Mouse (Mus musculus) CD4-positive, CD25-positive, alpha-beta regulatory T cell, adult 2 months (primary cell): ENCODE data around the gene Inpp5d.

Source experiments
- DNase-seq: peaks from one replicate; pipeline ENCODE4 v3.0.0-alpha.2; 2012; ENCODE audit warnings: low read depth, low spot score

Gene Inpp5d

GRCm38 (mm10) chr1:87620211-87620668 lies at the start of gene Inpp5d:
TSS of gene Inpp5d (plus strand) at chr1:87620312.
- peak; percentile 84 for DNase-seq

- DNase-seq, result no peak
Measured at GRCm38 (mm10) chr1:87573261-87573660, 46.9 kb upstream of the Inpp5d start.

- no peak for DNase-seq
Measured at GRCm38 (mm10) chr1:87573800-87574215, 46.3 kb upstream of the Inpp5d start, which contains the start of gene Ngef. TSS of gene Ngef (minus strand) at chr1:87573870.

GRCm38 (mm10) chr1:87574353-87574752 lies 45.8 kb upstream of the Inpp5d start:
- no peak for DNase-seq

GRCm38 (mm10) chr1:87574785-87575184 lies 45.3 kb upstream of the Inpp5d start:
- DNase-seq, result no peak

- DNase-seq, result no peak
Measured at GRCm38 (mm10) chr1:87578965-87579364, 41.1 kb upstream of the Inpp5d start.

- no peak for DNase-seq
Measured at GRCm38 (mm10) chr1:87580824-87581223, 39.3 kb upstream of the Inpp5d start.

- DNase-seq, result no peak
Measured at GRCm38 (mm10) chr1:87589162-87589561, 30.9 kb upstream of the Inpp5d start.

- no peak for DNase-seq
Measured at GRCm38 (mm10) chr1:87589980-87590379, 30.1 kb upstream of the Inpp5d start.

- DNase-seq, result no peak
Measured at GRCm38 (mm10) chr1:87594261-87594660, 25.9 kb upstream of the Inpp5d start.

- no peak for DNase-seq
Measured at GRCm38 (mm10) chr1:87594671-87595070, 25.4 kb upstream of the Inpp5d start.

GRCm38 (mm10) chr1:87600533-87600932 lies 19.6 kb upstream of the Inpp5d start:
- no peak for DNase-seq

- no peak for DNase-seq
Measured at GRCm38 (mm10) chr1:87601801-87602200, 18.3 kb upstream of the Inpp5d start.

- DNase-seq, result no peak
Measured at GRCm38 (mm10) chr1:87603389-87603788, 16.7 kb upstream of the Inpp5d start.

GRCm38 (mm10) chr1:87605296-87605695 lies 14.8 kb upstream of the Inpp5d start:
- DNase-seq, result no peak

GRCm38 (mm10) chr1:87607385-87608091 lies 12.6 kb upstream of the Inpp5d start:
- peak; percentile 79 for DNase-seq

- peak; percentile 88 for DNase-seq
Measured at GRCm38 (mm10) chr1:87608416-87609046, 11.6 kb upstream of the Inpp5d start.

- no peak for DNase-seq
Measured at GRCm38 (mm10) chr1:87614576-87615295, 5.4 kb upstream of the Inpp5d start.

- DNase-seq, result no peak
Measured at GRCm38 (mm10) chr1:87620693-87621092, 581 bp downstream of the Inpp5d start.

- peak; percentile 68 for DNase-seq
Measured at GRCm38 (mm10) chr1:87621146-87621857, 1.2 kb downstream of the Inpp5d start.

GRCm38 (mm10) chr1:87621858-87622279 lies 1.8 kb downstream of the Inpp5d start:
- DNase-seq, result peak; percentile 61
